Mouse (Mus musculus) cerebellum, adult (tissue): ENCODE results near the gene Usp31.

Experiments
- ATAC-seq: cut with Nextera tagmentation; 2 replicates; pipeline ENCODE4 v1.9.2; 2017; ENCODE audit warnings: mild to moderate bottlenecking, moderate library complexity, mixed read lengths; ENCODE audit not compliant: insufficient number of reproducible peaks, low FRiP score, low TSS enrichment

The Usp31 gene

DNA sequence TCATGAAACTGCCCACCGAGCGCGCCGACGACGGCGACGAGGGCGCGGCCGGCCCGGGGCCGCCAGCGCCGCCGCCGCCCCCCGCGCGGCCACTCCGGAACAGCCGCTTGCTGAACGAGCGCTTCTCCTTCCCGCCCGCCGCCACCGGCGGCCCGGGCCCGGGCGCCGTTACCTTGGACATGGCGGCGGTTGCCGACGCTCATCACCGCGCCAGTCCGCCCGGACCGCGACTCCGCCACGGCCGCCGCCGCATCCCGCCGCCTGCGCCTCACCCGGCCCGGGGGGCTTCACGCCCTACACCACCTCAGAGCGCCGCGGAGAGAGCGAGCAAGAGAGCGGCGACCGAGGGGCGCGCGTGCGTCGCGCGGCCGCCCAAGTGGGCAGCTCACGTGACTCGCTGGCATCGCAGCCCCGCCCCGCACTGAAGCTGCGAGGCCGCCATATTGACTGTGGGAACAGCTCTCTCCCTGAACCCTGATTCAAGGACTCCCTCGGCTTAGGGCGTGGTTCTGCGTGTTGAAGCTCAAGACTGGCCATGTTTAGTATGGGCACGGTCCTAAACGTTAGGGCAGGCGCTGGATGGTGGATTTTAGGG is at the start of gene Usp31:
TSS of gene Usp31 (minus strand) at position 181 of the 595 bp plus-strand sequence.
- ATAC-seq = peak; percentile 93

GRCm38 (mm10) chr7:121754748-121755147 is 47.7 kb upstream of the Usp31 start:
- ATAC-seq = no peak

- ATAC-seq = no peak
These were observed 43.2 kb upstream of the Usp31 start for GRCm38 (mm10) chr7:121750244-121750643.

DNA sequence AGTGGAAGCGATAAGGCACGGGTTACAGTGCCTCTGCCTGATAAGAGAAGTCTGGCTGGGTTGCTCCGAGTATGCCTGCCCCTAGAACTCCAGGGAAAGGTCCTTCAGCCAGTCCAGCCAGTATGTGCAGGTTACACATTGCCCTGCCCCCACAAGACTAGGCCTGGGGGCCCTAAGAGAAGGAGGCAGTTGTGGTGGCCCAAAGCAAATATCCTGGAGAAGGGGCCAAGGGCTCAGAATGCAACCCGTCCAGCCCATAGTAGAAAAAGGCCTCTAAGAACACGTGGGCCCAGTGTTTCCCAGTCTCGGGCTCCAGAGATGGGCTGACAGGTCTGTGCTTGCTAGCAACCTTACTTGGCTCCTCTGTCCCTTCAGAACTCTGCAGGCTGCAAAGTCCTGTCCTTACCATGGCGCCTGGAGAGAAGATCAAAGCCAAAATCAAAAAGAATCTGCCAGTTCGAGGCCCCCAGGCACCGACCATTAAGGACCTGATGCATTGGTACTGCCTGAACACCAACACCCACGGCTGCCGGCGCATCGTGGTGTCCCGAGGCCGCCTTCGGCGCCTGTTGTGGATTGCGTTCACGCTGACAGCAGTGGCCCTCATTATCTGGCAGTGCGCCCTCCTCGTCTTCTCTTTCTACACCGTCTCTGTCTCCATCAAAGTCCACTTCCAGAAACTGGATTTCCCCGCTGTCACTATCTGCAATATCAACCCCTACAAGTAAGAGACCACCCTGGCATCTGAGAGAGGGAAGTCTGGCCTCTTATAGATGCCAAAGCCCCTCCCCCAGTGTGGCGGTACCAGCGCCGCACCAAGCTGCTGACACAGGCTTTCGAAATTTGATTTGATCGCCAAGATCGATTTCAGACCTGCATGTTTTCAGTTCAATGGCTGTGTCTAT is 30.7 kb upstream of the Usp31 start:
- ATAC-seq = no peak

DNA sequence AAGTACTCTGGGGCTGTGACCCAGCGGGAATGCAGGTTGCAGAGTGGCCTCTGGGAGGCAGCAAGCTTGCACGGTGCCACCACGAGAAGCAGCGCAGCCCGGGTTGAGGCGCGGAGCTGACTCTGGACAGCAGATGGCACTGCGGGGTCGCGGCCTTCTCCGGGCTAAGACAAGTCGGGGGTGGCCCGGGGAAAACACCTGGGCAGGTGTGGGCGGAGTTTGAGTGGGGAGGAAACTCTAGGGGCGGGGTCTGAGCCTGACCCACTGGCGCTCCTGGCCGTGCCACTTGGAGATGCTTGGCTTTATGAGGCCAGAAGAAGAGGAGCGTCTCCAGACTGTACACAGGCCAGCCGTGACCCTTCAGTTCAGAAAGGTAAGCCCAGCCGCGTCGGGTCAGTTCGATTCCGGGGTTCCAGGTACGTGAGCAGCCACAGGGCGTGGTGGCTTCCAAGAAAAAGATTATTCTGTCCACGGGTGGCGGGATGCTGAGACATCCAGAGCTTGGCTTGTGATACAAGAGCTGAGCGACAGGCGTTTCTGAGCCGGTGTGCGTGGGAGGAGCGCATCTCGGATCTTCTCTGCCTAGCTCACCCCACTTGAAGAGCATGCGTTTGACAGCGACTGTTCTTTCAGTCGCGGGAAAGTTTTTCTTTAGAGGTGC is 27.2 kb upstream of the Usp31 start, which contains the start of gene Scnn1g:
TSS of gene Scnn1g (plus strand) at position 309 of the 661 bp plus-strand sequence.
- peak; percentile 92 for ATAC-seq

DNA sequence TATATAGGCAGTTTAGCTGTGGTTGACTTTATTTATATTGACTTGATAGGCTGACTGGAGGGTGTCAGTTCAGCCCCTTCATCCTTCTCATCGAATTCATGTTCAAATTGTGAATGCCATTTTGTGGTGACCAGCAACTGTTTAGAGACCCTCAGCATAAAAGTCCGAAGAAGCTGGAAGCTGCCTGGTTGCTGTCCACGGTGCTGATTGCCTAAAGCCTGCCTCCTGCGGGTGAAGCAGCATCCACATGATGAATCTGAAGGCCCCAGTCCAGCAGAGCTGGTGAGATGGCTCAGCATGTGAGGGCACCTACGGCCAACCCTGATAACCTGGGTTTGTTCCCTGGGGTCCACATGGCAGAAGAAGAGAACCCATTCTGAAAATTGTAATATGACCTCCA is 23.2 kb upstream of the Usp31 start:
- ATAC-seq = no peak

GRCm38 (mm10) chr7:121717031-121717430 is 10.0 kb upstream of the Usp31 start:
- no peak for ATAC-seq

DNA sequence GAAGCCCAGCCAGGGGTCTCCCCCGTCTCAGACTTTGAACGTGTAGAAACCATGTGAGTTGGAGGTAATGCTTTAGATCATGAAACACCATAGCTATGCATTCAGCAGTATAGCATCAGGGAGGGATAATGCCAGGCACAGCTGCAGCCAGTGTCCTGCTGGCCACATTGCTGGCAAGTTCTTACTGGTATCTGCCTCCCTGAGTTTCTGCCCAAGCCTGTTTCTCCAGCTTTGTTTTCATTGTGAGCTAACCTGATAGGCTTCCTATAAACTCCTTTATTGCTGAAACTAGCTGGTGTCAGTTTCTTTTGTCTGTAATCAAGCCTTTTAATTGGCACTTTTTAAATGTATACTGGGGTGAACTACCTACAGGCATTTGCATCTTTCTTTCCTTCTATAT is 4.1 kb upstream of the Usp31 start:
- ATAC-seq = no peak

GRCm38 (mm10) chr7:121706411-121707072 is 511 bp downstream of the Usp31 start:
- ATAC-seq = peak; percentile 65; the same call in 1 of the 2 replicates

DNA sequence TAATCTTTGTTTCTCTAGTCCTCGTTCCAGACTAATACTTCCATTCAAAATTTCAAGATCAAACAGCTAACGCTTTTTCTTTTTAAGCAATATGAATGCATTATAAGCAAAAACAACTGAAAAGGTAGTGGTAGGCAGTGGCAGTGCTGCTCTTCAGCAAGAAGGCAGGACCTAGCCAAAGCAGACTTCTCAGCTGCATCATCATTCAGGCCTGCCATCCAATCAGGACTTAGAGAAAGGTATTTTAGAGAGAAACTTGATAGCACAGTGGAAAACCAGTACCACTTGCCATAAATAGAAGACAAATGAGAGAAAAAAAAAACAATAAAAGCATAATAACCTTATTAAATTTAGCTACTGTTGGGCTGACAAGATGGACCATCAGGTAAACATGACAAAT is 2.0 kb downstream of the Usp31 start:
- ATAC-seq = no peak

DNA sequence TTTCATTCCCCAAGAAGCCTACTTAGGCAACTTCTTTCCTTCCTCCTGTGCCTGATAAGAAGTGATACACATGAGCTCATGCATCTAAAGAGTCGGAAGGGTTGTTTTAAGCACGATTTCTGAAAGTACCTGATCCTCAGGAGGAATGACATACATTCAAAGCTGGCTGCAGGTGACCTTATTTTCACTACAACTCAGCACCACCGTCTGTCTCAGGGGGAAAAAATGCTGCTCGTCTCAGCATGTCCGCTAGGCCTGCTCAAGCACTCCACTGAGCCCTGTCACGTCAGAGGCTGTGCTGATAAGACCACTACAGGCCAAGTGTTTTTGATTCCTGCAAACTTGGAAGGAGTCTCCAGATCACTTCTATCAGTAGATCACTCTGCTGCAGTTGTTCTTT is 5.1 kb downstream of the Usp31 start:
- ATAC-seq = no peak

- ATAC-seq = no peak
These were observed 6.6 kb downstream of the Usp31 start for GRCm38 (mm10) chr7:121700480-121700879.

- no peak for ATAC-seq
These were observed 7.8 kb downstream of the Usp31 start for GRCm38 (mm10) chr7:121699218-121699617.

GRCm38 (mm10) chr7:121697574-121697973 is 9.5 kb downstream of the Usp31 start:
- ATAC-seq = no peak

- no peak for ATAC-seq
These were observed 9.9 kb downstream of the Usp31 start for GRCm38 (mm10) chr7:121697170-121697569.

DNA sequence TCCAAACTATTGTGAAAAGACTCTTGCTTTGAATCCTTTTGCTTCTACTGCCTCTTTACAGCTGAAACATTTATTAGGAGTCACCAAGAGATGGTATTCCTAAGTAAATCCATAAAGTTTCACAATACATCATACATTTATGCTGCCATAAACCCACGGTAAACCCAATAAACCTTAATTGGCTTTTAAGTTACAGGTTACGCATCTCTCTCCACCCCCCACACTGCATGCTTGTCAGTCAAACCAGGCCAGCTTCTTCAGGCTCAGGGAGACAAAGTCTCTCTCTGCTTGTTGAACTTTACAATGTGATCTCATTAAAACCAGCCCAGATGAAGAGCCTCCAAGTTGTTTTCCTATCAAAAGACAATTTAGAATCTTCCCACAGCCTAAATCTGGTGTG is 15.2 kb downstream of the Usp31 start:
- ATAC-seq = no peak

- ATAC-seq = no peak
These were observed 17.7 kb downstream of the Usp31 start for GRCm38 (mm10) chr7:121689338-121689737.

DNA sequence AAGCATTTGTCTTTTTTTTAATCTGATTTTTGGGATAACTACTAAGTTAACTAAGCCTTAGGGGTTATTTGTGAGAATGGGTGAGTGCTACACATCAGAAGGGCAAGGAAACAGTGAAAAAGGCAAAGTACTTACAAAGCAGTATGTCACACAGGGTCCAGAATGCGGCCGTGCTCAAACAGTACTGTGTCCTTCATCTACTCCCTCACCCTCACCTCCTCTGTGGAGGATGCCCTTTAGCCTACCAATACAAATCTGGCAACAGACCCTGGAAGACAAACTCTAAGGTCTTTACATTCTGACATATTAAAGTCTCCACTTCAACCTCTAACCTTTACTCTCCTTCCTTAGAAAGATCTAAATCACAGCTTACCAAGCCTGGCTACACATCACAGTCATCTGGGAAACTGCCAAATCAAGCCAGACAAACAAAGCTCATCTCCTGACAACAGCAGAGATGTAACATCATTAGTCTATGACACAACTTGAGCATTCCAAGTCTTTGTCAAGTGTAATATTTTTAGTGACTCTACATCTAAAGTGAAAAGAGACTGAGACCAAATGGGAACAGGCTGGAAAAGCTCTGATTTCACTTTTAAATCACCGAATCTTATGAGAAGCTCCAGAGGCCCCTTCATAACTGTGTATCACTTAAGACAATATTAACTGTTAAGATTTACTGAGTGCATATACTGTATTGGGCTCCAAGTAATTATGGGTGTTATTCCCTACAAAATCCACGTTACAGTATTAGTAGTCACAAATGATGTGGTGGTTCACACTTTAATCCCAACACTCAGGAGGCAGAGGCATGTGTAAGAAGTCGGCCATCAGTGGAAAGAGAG is 21.7 kb downstream of the Usp31 start:
- ATAC-seq = no peak

DNA sequence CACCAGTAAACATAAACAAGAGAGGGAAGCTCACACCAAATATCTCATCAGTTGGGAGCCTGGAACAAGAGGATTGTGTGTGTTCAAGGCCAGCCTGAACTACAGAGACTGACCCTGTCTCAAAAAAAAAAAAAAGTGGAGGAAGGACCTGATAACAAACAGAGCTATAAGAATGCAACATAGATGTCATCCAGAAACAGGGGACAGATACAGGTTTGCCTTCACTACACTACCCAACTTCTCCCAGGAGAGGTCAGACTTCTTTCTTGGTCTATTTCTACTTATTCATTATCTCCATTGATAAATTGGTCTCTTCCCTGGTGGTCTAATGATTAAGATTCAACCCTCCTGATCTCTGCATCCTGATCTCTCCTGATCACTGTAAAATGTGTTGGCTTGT is 25.9 kb downstream of the Usp31 start:
- ATAC-seq = no peak
